Mouse (Mus musculus) left cerebral cortex, postnatal 10 days (tissue): ENCODE data around the gene Gm5294. TPM values are rescaled to one million over a fixed set of nuclear protein-coding genes. Genes with fewer than 3 reads are reported as not detected.

Source experiments
- DNase-seq, 2 experiments: peaks; one replicate each; pipeline ENCODE4 v3.0.0; 2021 to 2022; ENCODE audit warnings: low spot score in 2 of 2, mixed read lengths in 1 of 2; ENCODE audit errors: extremely low spot score in 1 of 2
- intact Hi-C: fragments of 180-260 bp; cut with DNase I; formaldehyde crosslinking; loops from one replicate; pipeline ENCODE4 v1.15.1; 2025
- total RNA-seq, 2 experiments: library from RNA; stranded (reverse); gene quantifications; 2 replicates each; pipeline ENCODE4 v1.2.3; 2021

The Gm5294 gene
- total RNA-seq, 2 experiments from 2014 or later, result not detected

DNA sequence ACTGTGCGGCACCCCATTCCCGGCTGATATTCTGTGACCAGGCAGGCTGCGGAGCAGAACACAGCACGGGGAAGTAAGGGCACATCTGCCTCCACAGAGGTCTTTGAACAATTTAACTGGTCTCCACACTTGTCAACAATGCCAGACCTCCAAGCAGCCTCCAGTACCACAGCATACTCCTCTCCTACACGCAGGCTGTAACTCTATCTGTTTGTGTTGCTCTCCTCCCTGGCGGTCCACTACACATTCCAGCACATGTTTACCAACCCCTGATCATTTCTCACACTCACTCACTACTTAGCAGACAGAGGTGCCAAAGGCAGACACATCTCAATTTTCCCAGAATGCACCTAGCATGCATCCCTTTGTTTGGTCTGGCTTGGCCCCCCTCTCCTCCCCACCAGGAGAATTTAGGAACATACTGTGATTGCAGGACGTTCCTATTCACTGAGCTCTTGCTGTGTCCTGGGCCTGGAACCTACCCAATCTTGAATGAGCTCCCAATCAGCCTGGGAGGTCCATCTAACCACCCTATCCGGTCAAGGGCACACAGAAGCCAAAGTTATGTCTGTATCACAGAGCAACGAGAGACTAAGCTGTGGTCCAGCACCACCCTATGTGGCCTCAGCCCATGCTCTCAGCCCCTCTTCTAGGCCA is 23.4 kb downstream of the Gm5294 start:
- no peak for DNase-seq
- intact Hi-C loops, result loop anchor here (10.0 kb wide), 1 partner anchor 402 kb away; no protein-coding TSS in a partner anchor

- intact Hi-C loops, result loop anchor here (5.0 to 10.0 kb wide), 2 partner anchors 231 to 398 kb away; no protein-coding TSS in a partner anchor
- DNase-seq, result no peak
Measured at GRCm38 (mm10) chr5:138846506-138846905, 26.6 kb downstream of the Gm5294 start.

GRCm38 (mm10) chr5:138848102-138848501 is 28.2 kb downstream of the Gm5294 start:
- DNase-seq, result peak; percentile 86 to 87
- intact Hi-C loops, result loop anchor here (2.0 to 10.0 kb wide), 3 partner anchors 229 to 397 kb away; no protein-coding TSS in a partner anchor

DNA sequence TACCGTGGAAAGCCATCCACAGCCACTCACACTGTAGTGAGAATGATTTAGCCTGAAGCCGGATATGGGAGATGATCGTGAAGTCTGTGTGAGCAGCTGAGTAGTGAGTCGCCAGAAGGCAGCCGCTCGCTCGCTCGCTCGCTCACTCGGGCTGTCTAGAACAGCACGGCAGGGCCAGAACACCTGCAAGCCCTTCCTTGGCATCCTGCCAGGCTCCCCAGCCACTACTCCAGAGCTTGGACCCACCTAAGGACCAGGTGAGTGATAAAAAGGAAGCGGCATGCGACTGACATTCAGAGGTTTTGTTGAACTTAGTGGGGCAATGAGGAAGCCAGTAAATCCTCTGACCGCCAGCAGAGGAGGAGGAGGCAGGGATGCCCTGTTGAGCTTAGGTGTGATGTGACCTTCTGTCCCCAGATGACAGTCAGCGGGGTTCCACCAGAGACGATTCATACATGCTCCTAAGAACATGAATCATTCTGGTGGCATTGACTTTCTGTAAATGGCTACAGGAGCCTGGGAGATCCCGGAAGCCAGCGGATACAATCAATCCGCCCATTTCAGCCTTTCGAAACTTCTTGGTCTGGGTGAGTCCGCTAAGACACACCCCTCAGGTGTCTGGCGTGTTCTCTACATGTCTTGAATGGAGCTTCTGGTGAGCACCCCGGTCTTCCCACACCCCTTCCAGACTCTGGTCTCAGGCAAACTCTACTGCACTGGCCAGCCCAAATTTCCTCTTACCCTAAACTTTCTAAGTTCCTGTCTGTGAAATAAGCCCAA is 30.0 kb downstream of the Gm5294 start:
- intact Hi-C loops, result loop anchor here (2.0 to 10.0 kb wide), 4 partner anchors 147 to 395 kb away; partner anchors contain the start of gene Pdgfa
- DNase-seq, result peak in 1 of 2 experiments; percentile 58

DNA sequence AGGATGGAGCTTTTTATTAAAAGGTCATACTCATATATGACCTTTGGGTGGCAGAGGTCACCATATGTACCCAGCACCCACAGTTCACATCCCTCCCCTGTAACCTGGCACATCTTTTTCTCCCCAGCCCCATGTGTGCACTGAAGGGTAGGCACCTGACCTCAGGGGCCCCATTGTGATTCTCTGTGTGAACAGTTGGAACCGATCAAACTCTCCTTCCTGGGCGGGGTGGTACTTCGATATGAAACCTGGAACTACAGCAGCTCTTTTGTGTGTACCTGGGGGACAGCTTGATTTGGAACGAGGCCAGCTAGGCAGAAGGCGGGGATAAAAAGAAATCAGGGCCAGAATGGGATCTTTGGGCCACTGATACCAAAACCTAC is 30.6 kb downstream of the Gm5294 start:
- intact Hi-C loops, result loop anchor here (5.0 kb wide), 1 partner anchor 147 kb away; the partner anchor contains the start of gene Pdgfa
- no peak for DNase-seq

- no peak for DNase-seq
- intact Hi-C loops, result loop anchor here (5.0 kb wide), 1 partner anchor 146 kb away; the partner anchor contains the start of gene Pdgfa
Measured at GRCm38 (mm10) chr5:138851296-138851780, 31.5 kb downstream of the Gm5294 start.

DNA sequence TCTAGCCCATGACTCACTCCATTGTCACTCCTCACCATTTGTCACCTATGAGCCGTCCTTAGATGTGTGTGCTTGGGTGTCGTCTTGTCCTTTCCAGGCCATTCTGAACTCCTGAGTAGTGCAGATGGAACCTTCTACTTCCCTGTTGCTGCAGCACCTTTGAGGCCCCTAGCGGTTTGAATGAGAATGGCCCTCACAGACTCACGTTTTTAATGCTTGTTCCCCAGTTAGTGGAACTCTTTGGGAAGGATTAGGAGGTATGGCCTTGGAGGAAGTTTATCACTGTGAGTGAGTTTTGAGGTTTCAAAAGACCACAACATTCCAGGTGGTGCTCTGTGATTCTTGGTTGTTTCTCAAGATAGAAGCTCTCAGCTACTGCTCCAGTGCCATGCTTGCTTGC is 32.3 kb downstream of the Gm5294 start:
- intact Hi-C loops, result loop anchor here (5.0 kb wide), 1 partner anchor 145 kb away; the partner anchor contains the start of gene Pdgfa
- no peak for DNase-seq

DNA sequence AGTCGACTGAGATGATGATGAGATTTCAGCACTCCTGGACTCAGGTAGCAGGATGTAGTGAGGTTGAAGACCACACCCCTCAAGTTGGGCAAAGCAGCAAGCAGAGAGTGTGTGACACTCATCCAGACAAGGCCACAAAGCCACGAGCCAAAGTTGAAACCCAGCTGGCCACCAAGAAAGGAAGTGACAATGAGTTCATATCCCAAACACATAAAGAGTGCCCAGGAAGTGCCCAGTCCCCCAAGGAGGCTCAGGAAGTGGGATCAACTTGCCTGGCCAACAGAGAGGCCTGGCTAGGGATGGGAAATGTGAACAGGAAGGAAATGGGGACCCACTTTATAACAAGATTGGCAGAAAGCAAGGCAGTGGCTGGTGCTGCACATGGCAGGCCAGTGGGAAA is 33.5 kb downstream of the Gm5294 start:
- DNase-seq, result no peak
- intact Hi-C loops, result loop anchor here (5.0 kb wide), 1 partner anchor 144 kb away; the partner anchor contains the start of gene Pdgfa

DNA sequence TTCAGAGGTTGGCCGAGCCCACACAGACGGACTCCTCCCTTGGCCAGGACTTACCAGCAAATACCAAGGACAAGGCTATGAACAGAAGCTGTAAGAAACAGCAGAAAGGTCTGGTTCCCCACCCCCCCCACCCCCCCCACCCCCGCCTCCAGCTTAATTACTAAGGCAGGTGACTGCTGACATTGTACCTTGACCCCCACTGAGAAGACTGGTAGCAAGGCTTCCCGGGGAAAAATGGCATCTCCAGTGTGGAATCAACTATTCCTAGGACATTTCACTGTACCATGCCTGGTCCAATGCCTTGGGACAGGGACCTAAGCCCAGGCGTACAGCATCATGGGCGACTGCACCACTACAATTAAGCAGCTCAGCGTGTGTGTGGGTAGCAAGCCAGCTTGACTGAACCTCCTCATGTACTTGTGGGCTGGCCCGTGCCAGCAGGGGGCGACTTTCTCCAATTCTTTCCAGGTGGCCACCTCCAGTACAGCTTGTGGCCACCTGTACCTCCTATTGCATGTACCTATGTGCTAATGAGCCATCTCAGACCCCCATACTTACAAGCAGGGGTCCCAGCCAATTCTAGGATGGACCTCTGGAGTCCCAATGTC is 37.2 kb downstream of the Gm5294 start:
- peak; percentile 60 to 85 for DNase-seq
- intact Hi-C loops, result no loop called here

DNA sequence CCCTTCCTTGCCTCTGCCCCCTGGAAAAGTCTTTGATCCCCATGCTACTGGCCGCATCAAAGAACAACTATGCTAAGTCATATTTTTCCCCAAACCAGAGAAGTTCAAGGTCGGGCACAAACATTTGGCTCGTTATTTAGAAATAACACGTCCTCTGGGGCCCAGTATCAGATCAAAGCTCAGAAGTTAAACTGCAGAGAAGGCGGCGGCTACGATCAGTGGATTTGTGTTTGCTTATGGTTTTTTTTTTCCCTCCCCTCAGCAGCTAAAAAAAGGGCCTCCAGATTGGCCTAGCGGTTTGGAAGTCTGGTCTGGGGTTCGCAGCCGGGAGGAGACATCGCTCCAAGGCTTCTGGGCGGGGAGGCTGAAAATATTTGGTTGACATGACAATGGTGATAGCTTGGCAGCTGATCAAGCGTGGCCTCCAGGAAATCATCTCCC is 38.0 kb downstream of the Gm5294 start:
- DNase-seq, result peak; percentile 23 to 68

GRCm38 (mm10) chr5:138863681-138864146 is 43.8 kb downstream of the Gm5294 start:
- peak in 1 of 2 experiments; percentile 45 for DNase-seq
- intact Hi-C loops, result no loop called here

More for the DNA sequence above, 38.0 kb downstream of the Gm5294 start:
- intact Hi-C loops, result no loop called here

GRCm38 (mm10) chr5:138864166-138864565 is 44.3 kb downstream of the Gm5294 start:
- intact Hi-C loops, result no loop called here
- no peak for DNase-seq

DNA sequence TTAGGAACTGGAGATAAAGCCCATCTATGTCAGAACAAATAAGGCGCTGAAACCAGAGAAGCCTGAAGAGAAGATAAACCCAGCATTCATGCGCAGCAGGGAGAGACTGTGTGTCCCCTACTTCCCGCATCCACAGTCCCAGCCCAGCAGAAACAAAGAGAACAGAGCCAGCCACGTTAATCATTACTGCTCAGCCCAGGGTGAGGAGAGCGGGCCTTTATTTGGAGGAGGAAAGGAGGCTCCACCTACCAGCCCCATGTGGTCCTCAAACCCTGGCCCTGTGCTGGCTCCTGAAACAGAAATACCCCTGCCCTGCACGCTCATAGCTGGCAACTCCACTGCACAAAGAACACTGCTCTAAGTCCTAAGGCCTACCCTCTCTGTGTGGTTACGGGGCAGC is 45.0 kb downstream of the Gm5294 start:
- no peak for DNase-seq
- intact Hi-C loops, result no loop called here

GRCm38 (mm10) chr5:138865637-138866036 is 45.8 kb downstream of the Gm5294 start:
- intact Hi-C loops, result no loop called here
- DNase-seq, result no peak

Other genes starting within 250 kb of the Gm5294 start
- gene Zfp68, start 200.3 kb upstream of the Gm5294 start, total RNA-seq, result 10 to 100 TPM; 27.0 to 27.2 TPM
- gene A430033K04Rik, start 197.2 kb upstream of the Gm5294 start, total RNA-seq, result 10 to 100 TPM; 12.1 to 12.6 TPM
- gene Fam20c, start 65.6 kb upstream of the Gm5294 start, total RNA-seq, result 10 to 100 TPM; 49.0 to 49.2 TPM
- 10 to 100 TPM; 54.6 to 58.0 TPM for gene Pdgfa, start 177.3 kb downstream of the Gm5294 start, total RNA-seq